In the genomic region with DNA sequence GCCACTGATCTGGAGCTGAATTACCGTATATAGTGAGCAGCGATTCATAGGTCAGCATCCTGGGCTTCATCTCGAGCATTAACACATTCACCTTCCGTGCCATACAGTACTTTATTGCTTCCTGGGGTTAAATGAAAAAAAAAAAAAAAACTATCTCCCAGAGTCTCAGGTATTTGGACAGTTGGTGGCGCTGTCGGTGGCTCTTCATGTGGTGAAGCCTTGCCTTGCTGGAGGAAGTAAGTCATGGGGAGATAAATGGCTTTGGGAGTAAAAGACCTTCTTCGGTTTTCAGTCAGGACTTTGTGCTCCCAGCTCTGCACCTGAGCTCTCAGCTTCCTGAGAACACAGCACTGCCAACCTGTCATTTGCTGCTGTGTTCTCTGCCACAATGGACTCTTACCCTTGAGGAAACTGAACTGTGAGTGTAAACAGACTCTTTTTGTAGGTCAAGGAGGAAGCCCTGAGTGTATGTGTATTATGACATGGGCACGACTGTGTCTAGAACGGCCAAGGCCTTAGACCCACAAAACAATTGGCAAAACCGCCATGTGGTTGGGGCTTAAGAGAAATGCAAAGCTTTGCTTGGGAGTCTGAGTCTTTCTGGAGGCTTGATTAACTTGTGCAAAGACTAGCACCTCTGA, we compare ENCODE assay signal across 18 mouse cellular contexts. TPM values are rescaled to one million over a fixed set of nuclear protein-coding genes. Genes with fewer than 3 reads are reported as not detected.
DNase-seq lines count a peak whose midpoint lies in the region; ATAC-seq and TF ChIP-seq lines count a peak whose summit lies in the region.
"Had no signal": no experiment of that assay in that cellular context is flagged by ENCODE, and none has a peak within 500 bp of the region (broad histone marks: within the 10 kb centered on the region; RNA-seq: fewer than 3 reads in every experiment).

TSS of gene 9330182O14Rik (plus strand) at position 214 of the 641 bp plus-strand sequence.

- no peak within 1 kb of the TSS for H3K9ac ChIP-seq in intestine, postnatal 0 days (ENCODE audit: low read depth, low read length)
- no peak within 1 kb of the TSS for H3K9ac ChIP-seq in intestine, embryonic 16.5 days (ENCODE audit: low read depth, low read length)
- H3K9ac ChIP-seq: forebrain, embryonic 12.5 days; liver, embryonic 15.5 days; neural tube, embryonic 15.5 days had no signal

- H3K36me3 ChIP-seq in intestine, postnatal 0 days (ENCODE audit: control insufficient read depth, insufficient read depth): no peaks in the 10 kb centered on the region
- H3K36me3 ChIP-seq in intestine, embryonic 16.5 days (ENCODE audit: control insufficient read depth, insufficient read depth, low read length): no peaks in the 10 kb centered on the region
- no peaks in the 10 kb centered on the region for H3K36me3 ChIP-seq in thymus, adult 2 months (ENCODE audit: control insufficient read depth, insufficient read depth, low read length)
- H3K36me3 ChIP-seq: embryonic facial prominence, embryonic 10.5 days; forebrain, embryonic 12.5 days; liver, embryonic 15.5 days; neural tube, embryonic 15.5 days had no signal

- no peak for TF ChIP-seq POLR2A in thymus, adult 2 months (IDR thresholded peaks at IDR 0.05; ENCODE audit: control insufficient read depth, extremely low read depth, insufficient read depth, low read length, poor library complexity)

- no peaks in the 10 kb centered on the region for H3K27me3 ChIP-seq in intestine, postnatal 0 days (replicated peaks; ENCODE audit: control insufficient read depth, insufficient read depth, low read length)
- H3K27me3 ChIP-seq in intestine, embryonic 16.5 days (replicated peaks; ENCODE audit: control insufficient read depth, insufficient read depth, low read length): no peaks in the 10 kb centered on the region
- no peaks in the 10 kb centered on the region for H3K27me3 ChIP-seq in thymus, adult 2 months (ENCODE audit: control insufficient read depth, insufficient read depth, low read length)
- H3K27me3 ChIP-seq: liver, embryonic 15.5 days; neural tube, embryonic 15.5 days had no signal

- no peaks in the 10 kb centered on the region for H3K9me3 ChIP-seq in intestine, postnatal 0 days (ENCODE audit: control insufficient read depth)
- no peaks in the 10 kb centered on the region for H3K9me3 ChIP-seq in intestine, embryonic 16.5 days (ENCODE audit: control insufficient read depth, low read length)
- H3K9me3 ChIP-seq: embryonic facial prominence, embryonic 10.5 days; forebrain, embryonic 12.5 days; liver, embryonic 15.5 days; neural tube, embryonic 15.5 days had no signal

- peak; percentile 43 for ATAC-seq in intestine, postnatal 0 days
- no peak for ATAC-seq in intestine, embryonic 16.5 days
- no peak for ATAC-seq in frontal cortex, adult (ENCODE audit: low TSS enrichment)

- 40% methylated on average over 10 of the region's 10 CpGs for WGBS in intestine, postnatal 0 days
- 55% methylated on average over 10 of the region's 10 CpGs for WGBS in intestine, embryonic 16.5 days
- WGBS in thymus, adult 2 months: 28% methylated on average over 10 of the region's 10 CpGs

- H3K4me3 ChIP-seq in intestine, postnatal 0 days (ENCODE audit: low read depth, low read length): no peak within 1 kb of the TSS
- H3K4me3 ChIP-seq in intestine, embryonic 16.5 days (ENCODE audit: low read length): no peak within 1 kb of the TSS
- no peak within 1 kb of the TSS for H3K4me3 ChIP-seq in thymus, adult 2 months (ENCODE audit: control insufficient read depth, insufficient read depth, low read length)
- H3K4me3 ChIP-seq: embryonic facial prominence, embryonic 10.5 days; forebrain, embryonic 12.5 days; liver, embryonic 15.5 days; neural tube, embryonic 15.5 days had no signal

- H3K27ac ChIP-seq in intestine, postnatal 0 days (ENCODE audit: low read depth, low read length): no peak within 1 kb of the TSS
- no peak within 1 kb of the TSS for H3K27ac ChIP-seq in intestine, embryonic 16.5 days (ENCODE audit: low read length)
- H3K27ac ChIP-seq in thymus, adult 2 months (ENCODE audit: control insufficient read depth, insufficient read depth, low read length): no peak within 1 kb of the TSS
- H3K27ac ChIP-seq: embryonic facial prominence, embryonic 10.5 days; forebrain, embryonic 12.5 days; liver, embryonic 15.5 days; neural tube, embryonic 15.5 days had no signal

- no peak within 1 kb of the TSS for H3K4me2 ChIP-seq in intestine, postnatal 0 days (replicated peaks; ENCODE audit: low read depth)
- H3K4me2 ChIP-seq in intestine, embryonic 16.5 days (ENCODE audit: low read depth, low read length): no peak within 1 kb of the TSS
- H3K4me2 ChIP-seq: forebrain, embryonic 12.5 days; liver, embryonic 15.5 days; neural tube, embryonic 15.5 days had no signal

- TF ChIP-seq CTCF in intestine, postnatal 0 days (IDR thresholded peaks at IDR 0.05; ENCODE audit: low read depth): peak; percentile 41
- no peak for TF ChIP-seq CTCF in thymus, adult 2 months (IDR thresholded peaks at IDR 0.05; ENCODE audit: borderline replicate concordance, control insufficient read depth, extremely low read depth, insufficient read depth, low read length, poor library complexity)

- H3K4me1 ChIP-seq in intestine, postnatal 0 days (replicated peaks; ENCODE audit: control insufficient read depth, insufficient read depth, low read length): no peaks in the 10 kb centered on the region
- no peaks in the 10 kb centered on the region for H3K4me1 ChIP-seq in intestine, embryonic 16.5 days (ENCODE audit: control insufficient read depth, insufficient read depth, low read length)
- H3K4me1 ChIP-seq in thymus, adult 2 months (replicated peaks; ENCODE audit: control insufficient read depth, insufficient read depth, low read length): no peaks in the 10 kb centered on the region
- H3K4me1 ChIP-seq: embryonic facial prominence, embryonic 10.5 days; forebrain, embryonic 12.5 days; liver, embryonic 15.5 days had no signal

- peak; percentile 11 for DNase-seq in thymus, adult 2 months
- no peak for DNase-seq in thymus, adult 18-20 months
- DNase-seq in c-Kit-positive CD71-negative TER-119-negative erythroid progenitor cells, embryonic 14.5 days (ENCODE audit: low read depth): peak; percentile 46
- DNase-seq in thymus, postnatal 4 days: peak; percentile 70
- DNase-seq in layer of hippocampus, adult 18-20 months (ENCODE audit: low spot score in 2 of 2): no peak
- DNase-seq: gastrocnemius, postnatal 14 days; heart, postnatal 14 days; kidney, postnatal 14 days; midbrain, embryonic 14.5 days; right cerebral cortex, postnatal 14 days had no signal

RNA-seq across cellular contexts. Expression of gene 9330182O14Rik, which starts in this region (rescaled TPM):
- polyA plus RNA-seq in intestine, postnatal 0 days (2015; fragmentation: Nextera tagmentation; extraction: Ambion mirVana): not detected in 2 replicates
- not detected in 2 replicates for polyA plus RNA-seq in intestine, embryonic 16.5 days (2015; fragmentation: Nextera tagmentation; extraction: Ambion mirVana)
- not detected in 2 replicates for polyA plus RNA-seq in thymus, adult 2 months (2012; rRNA removed)
- not detected for total RNA-seq in layer of hippocampus, adult 18-20 months (2021)
- total RNA-seq: gastrocnemius, postnatal 14 days; heart, postnatal 14 days; left cerebral cortex, postnatal 14 days had no signal
- polyA plus RNA-seq: embryonic facial prominence, embryonic 10.5 days; forebrain, embryonic 12.5 days; liver, embryonic 15.5 days; midbrain, embryonic 14.5 days; neural tube, embryonic 15.5 days had no signal

Comparison
In these comparisons a context has a peak if more than half of its experiments do, and no peak if none do; other contexts are left out.
1. DNase-seq: peak in c-Kit-positive CD71-negative TER-119-negative erythroid progenitor cells, embryonic 14.5 days (single experiment) and thymus, postnatal 4 days (single experiment); none in thymus, adult 18-20 months (0 of 2) and layer of hippocampus, adult 18-20 months (0 of 2).
2. Peak in ATAC-seq in intestine, postnatal 0 days; RNA of the gene not detected or under 1 TPM.
3. Peak in DNase-seq in thymus, adult 2 months; RNA of the gene not detected or under 1 TPM.